10 mouse cellular contexts compared by ENCODE assay signal in the genomic region with DNA sequence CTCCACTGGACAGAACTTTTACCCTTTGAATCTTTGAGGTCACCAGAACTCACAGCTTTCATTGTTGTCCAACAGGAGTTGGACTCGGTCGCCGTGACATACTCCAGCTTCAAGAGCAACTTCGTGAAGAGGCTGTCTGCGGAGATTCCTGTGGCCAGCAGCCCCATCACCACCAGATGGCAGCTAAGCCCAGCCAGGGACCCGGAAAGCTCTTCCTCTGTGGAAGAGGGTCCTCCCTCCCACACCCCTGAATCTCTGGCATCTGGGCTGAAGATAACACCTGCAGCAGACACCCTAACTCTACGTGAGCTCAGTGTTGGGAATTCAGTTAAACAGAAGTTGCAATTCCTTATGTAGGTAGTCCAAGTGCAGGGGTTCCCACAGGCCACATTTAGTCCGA. TPM values are rescaled to one million over a fixed set of nuclear protein-coding genes. Genes with fewer than 3 reads are reported as not detected.
DNase-seq lines count a peak whose midpoint lies in the region; ATAC-seq lines count a peak whose summit lies in the region.
"Had no signal": no experiment of that assay in that cellular context is flagged by ENCODE, and none has a peak within 500 bp of the region (broad histone marks: within the 10 kb centered on the region; RNA-seq: fewer than 3 reads in every experiment).

No protein-coding gene starts in this region.

- no peak for ATAC-seq in megakaryocyte, adult 5-6 weeks (ENCODE audit: poor library complexity, severe bottlenecking)

- peak; percentile 83 for DNase-seq in heart, adult 11 months
- DNase-seq in heart, adult 18-20 months: no peak
- peak; percentile 26 for DNase-seq in left cerebral cortex, postnatal 4 days
- DNase-seq in left cerebral cortex, adult 9 months (ENCODE audit: low spot score in 2 of 2): no peak
- peak; percentile 26 for DNase-seq in thymus, postnatal 14 days
- no peak for DNase-seq in thymus, postnatal 10 days (ENCODE audit: low spot score in 2 of 2)
- DNase-seq in urinary bladder, postnatal 25 days (ENCODE audit: low spot score): no peak
- DNase-seq: layer of hippocampus, adult 9-11 months had no signal

- intact Hi-C loops in left cerebral cortex, postnatal 4 days (cut with DNase I): no loop called here

RNA-seq across cellular contexts. Expression of a gene that starts 9.6 kb away (rescaled TPM):
- total RNA-seq in heart, adult 18-20 months (2021): 10 to 100 TPM; 31.2 to 42.3 TPM
- total RNA-seq in left cerebral cortex, postnatal 4 days (2021): 10 to 100 TPM; 15.7 to 17.5 TPM
- 0.85 TPM in 1 of 2 replicates, not detected in the other for total RNA-seq in megakaryocyte, adult 5-6 weeks (2015)
- 1.9 TPM in 1 of 2 replicates, not detected in the other for total RNA-seq in megakaryocyte, adult 5-6 weeks (2017)

RNA-seq across cellular contexts. Expression of a gene that starts 20.9 kb away (rescaled TPM):
- not detected for total RNA-seq in heart, adult 18-20 months (2021)
- 1 to 10 TPM in 1 of 2 experiments, under 1 TPM in 1; 0.83 to 1.0 TPM for total RNA-seq in left cerebral cortex, postnatal 4 days (2021)
- total RNA-seq in megakaryocyte, adult 5-6 weeks (2015): not detected in 2 replicates
- total RNA-seq in megakaryocyte, adult 5-6 weeks (2017): not detected in 2 replicates
- total RNA-seq: heart, postnatal 25 days had no signal

RNA-seq across cellular contexts. Expression of a gene that starts 45.0 kb away (rescaled TPM):
- total RNA-seq in heart, adult 18-20 months (2021): 1 to 10 TPM in 1 of 2 experiments, under 1 TPM in 1; 0.62 to 1.2 TPM
- not detected for total RNA-seq in left cerebral cortex, postnatal 4 days (2021)
- total RNA-seq in megakaryocyte, adult 5-6 weeks (2015): 14.6 and 29.7 TPM in 2 replicates
- total RNA-seq in megakaryocyte, adult 5-6 weeks (2017): 20.3 and 49.5 TPM in 2 replicates

Comparison
In these comparisons a context has a peak if more than half of its experiments do, and no peak if none do; other contexts are left out.
1. DNase-seq: peak in heart, adult 11 months (single experiment), left cerebral cortex, postnatal 4 days (single experiment) and thymus, postnatal 14 days (single experiment); none in heart, adult 18-20 months (0 of 2), left cerebral cortex, adult 9 months (0 of 2), thymus, postnatal 10 days (0 of 2) and urinary bladder, postnatal 25 days (single experiment).
2. RNA of a gene that starts 9.6 kb away (total RNA-seq): 31.2 to 42.3 TPM in heart, adult 18-20 months and 15.7 to 17.5 TPM in left cerebral cortex, postnatal 4 days; 0.85 to 1.9 TPM in megakaryocyte, adult 5-6 weeks; every median in the first group is over 4 times any median in the second.
3. RNA of a gene that starts 45.0 kb away (total RNA-seq): 14.6 to 49.5 TPM in megakaryocyte, adult 5-6 weeks; 0.62 to 1.2 TPM in heart, adult 18-20 months and not detected in left cerebral cortex, postnatal 4 days; every median in the first group is over 4 times any median in the second.